Mouse (Mus musculus) kidney, adult 2 months (tissue): ENCODE data around the gene Slc23a2. TPM values are rescaled to one million over a fixed set of nuclear protein-coding genes. Genes with fewer than 3 reads are reported as not detected.

Source experiments
- DNase-seq: peaks from one replicate; pipeline ENCODE4 v3.0.0; 2021
- H3K27ac ChIP-seq: fragments of 200-500 bp; 2 replicates; pipeline ENCODE4 v1.5.1; 2012; ENCODE audit warnings: low read depth, low read length, control low read depth, inconsistent platforms; ENCODE audit not compliant: insufficient read depth
- H3K27me3 ChIP-seq: fragments of 200-500 bp; replicated peaks from 2 replicates; pipeline ENCODE4 v1.6.1; 2012; ENCODE audit warnings: mild to moderate bottlenecking, moderate library complexity, low read length, inconsistent platforms; ENCODE audit not compliant: control insufficient read depth, insufficient read depth
- H3K36me3 ChIP-seq: fragments of 200-500 bp; 2 replicates; pipeline ENCODE4 v1.6.1; 2012; ENCODE audit warnings: mild to moderate bottlenecking, moderate library complexity, low read length, inconsistent platforms; ENCODE audit not compliant: control insufficient read depth, insufficient read depth
- H3K4me1 ChIP-seq: fragments of 200-500 bp; 2 replicates; pipeline ENCODE4 v1.6.1; 2011; ENCODE audit warnings: low read length; ENCODE audit not compliant: control insufficient read depth, insufficient read depth
- H3K4me3 ChIP-seq: fragments of 200-500 bp; 2 replicates; pipeline ENCODE4 v1.5.1; 2011; ENCODE audit warnings: mild to moderate bottlenecking, low read depth, low read length, control low read depth; ENCODE audit not compliant: insufficient read depth
- CTCF ChIP-seq: fragments of 200-500 bp; conservative IDR thresholded peaks from 2 replicates; pipeline ENCODE4 v1.5.1; 2011; ENCODE audit warnings: low read depth, mild to moderate bottlenecking, control low read depth, low read length, moderate library complexity, mixed read lengths; ENCODE audit not compliant: insufficient read depth, insufficient read length
- POLR2A ChIP-seq: fragments of 200-500 bp; IDR thresholded peaks from one replicate; pipeline ENCODE4 v1.6.1; 2011; ENCODE audit warnings: low read depth, low read length, control low read depth
- WGBS: fragments of 180-500 bp; shearing (Covaris S2); methylation state at CpG from one replicate; pipeline ENCODE4 v1.1.7; 2018; 5-methylcytosine and 5-hydroxymethylcytosine counted together
- polyA plus RNA-seq: library from polyadenylated mRNA; depleted of rRNA; stranded (reverse); fragments of >200 nt; gene quantifications from 2 replicates; pipeline ENCODE4 v1.2.3, GENCODE M21; 2012

Slc23a2 gene
- polyA plus RNA-seq, 1 experiment: 15.3 TPM

DNA sequence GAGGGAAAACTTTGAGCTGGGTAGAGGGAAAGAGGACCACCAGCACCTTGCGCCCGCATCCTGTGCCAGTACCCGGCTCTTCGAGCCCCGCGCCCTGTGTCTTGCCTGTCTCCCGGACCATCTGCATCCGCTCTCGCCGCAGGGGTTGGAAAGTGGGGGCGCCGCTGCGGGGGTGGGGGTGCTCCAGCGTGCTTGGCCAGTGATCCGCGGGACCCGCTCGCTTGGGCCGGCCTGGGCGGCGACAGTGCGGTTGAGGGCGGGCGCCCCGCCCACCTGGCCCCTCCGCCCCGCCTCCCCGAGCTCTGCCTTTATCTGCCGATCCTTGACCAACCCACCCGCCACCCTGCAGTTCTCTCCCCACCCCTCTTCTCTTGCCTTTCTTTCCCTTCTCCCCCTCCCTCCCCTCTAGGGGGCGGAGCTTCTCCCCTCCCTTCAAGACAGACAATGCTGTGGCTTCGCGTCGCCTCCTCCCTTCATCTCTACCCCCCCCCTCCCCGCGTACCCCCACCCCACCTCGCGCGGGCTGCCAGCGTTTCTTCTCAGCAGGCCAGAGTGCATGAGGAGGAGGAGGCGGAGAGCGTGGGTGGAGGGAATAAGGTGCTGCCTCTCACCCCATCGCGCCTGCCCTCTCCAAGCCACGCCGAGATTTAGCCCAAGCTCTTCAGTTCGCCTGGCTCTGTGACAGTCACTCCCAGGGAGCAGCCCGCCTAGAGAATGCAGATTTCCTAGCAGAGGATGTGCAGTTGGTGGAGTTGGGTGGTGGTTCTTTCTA lies 115.1 kb downstream of the Slc23a2 start, which contains the start of gene Rassf2:
Gene Rassf2, minus strand, starts transcription at position 613 of the 772 bp plus-strand sequence.
- H3K4me3 ChIP-seq: peak within 1 kb of the TSS; percentile 61
- no peaks in the 10 kb centered on the region for H3K36me3 ChIP-seq
- TF ChIP-seq CTCF: no peak
- no peak for TF ChIP-seq POLR2A
- H3K4me1 ChIP-seq: peaks cover 16% of the 10 kb centered on the region
- H3K27me3 ChIP-seq: no peaks in the 10 kb centered on the region
- WGBS: 2% methylated on average over 41 of the region's 48 CpGs
- DNase-seq: peak; percentile 72
- H3K27ac ChIP-seq: no peak within 1 kb of the TSS

DNA sequence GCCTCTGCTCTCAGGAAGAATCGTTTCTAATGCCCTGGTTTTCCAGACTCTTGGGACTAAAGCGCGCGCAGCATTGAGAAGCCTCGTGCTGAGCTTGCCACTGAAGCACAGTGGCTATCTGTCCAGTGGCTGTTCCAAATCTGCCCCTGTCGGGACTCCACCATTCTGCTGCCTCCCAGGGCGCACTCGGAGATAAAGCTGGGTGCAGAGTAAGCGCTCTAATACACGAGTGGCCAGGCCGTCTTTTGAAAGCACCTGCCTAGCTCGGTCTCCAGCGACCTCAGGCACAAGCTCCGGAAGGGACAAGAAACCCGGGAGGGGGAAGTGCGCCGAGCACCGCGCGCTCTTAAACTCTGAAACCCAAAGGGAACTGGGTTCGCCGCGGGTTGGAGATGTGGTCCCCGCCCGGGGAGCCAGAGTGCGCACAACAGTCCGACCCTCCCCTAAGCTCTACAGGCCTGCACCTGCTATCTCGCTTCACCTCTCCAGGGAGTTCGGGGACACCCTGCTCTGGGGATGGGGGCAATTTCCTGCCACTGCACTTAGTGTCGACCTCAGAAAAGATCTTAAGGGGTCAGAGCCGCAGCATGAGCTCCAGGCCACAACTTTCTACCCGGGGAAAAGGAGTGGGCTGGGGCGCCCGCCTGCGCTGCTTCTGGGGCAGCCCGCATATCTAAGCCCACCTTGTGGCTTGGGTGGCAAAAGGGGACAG lies 115.9 kb downstream of the Slc23a2 start:
- peak; percentile 35 for DNase-seq
- 2% methylated on average over 36 of the region's 36 CpGs for WGBS

DNA sequence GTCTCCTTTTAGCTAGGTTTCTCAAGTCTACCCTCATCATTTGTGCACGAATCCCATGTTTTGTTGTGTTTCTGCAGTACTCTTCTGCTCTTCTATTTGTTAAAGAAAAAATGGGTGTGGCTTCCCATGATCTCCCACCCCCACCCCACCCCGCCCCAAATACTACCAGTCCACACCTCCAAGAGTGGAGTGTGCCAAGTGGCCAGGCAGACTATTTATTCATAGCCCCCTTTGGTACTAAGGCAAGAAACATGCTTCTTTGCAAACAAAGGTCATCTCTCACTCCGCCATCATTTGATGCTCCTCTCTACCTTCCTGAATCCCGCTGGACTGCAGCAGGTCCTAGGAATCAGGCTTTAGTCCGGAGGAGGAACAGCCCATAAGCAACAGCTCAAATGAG lies 116.8 kb downstream of the Slc23a2 start:
- Histone ChIP-seq H3K27me3 (no peaks in the 10 kb centered on the region), H3K4me3 (no peak overlapping the region), H3K36me3 (no peaks in the 10 kb centered on the region), H3K4me1 (peaks cover 16% of the 10 kb centered on the region), H3K27ac (no peak overlapping the region)
- WGBS: 67% methylated on average over 5 of the region's 5 CpGs
- DNase-seq: no peak
- TF ChIP-seq POLR2A (no peak), CTCF (no peak)

More for the DNA sequence above, 115.9 kb downstream of the Slc23a2 start:
- H3K27ac ChIP-seq: no peak overlapping the region
- TF ChIP-seq CTCF: no peak
- no peak for TF ChIP-seq POLR2A
- no peaks in the 10 kb centered on the region for H3K27me3 ChIP-seq
- H3K4me3 ChIP-seq: peak overlapping the region; percentile 61
- peaks cover 16% of the 10 kb centered on the region for H3K4me1 ChIP-seq
- H3K36me3 ChIP-seq: no peaks in the 10 kb centered on the region

DNA sequence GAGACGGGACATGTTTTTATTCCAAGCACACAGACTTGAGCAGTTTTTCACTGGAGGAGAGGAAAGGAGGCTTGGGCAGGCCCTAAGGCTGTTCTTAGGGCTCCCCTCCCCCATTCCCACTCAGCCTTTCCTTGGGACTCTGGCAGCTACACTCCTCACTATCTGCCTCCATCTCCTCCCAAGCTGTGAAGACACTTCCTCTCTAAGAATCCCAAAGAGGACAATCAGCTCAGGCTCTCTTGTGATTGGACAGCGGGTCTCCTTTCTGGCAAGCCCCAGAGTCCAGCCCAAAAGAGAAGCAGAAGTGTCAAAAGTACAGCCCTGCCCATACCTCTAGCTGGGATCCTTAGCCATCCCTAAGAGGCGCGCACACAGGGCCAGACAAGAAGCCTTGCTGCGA lies 117.5 kb downstream of the Slc23a2 start:
- Histone ChIP-seq H3K27ac (no peak overlapping the region), H3K4me3 (no peak overlapping the region), H3K36me3 (no peaks in the 10 kb centered on the region), H3K4me1 (peaks cover 16% of the 10 kb centered on the region), H3K27me3 (no peaks in the 10 kb centered on the region)
- TF ChIP-seq CTCF (no peak), POLR2A (no peak)
- WGBS: 86% methylated on average over 5 of the region's 5 CpGs
- no peak for DNase-seq

DNA sequence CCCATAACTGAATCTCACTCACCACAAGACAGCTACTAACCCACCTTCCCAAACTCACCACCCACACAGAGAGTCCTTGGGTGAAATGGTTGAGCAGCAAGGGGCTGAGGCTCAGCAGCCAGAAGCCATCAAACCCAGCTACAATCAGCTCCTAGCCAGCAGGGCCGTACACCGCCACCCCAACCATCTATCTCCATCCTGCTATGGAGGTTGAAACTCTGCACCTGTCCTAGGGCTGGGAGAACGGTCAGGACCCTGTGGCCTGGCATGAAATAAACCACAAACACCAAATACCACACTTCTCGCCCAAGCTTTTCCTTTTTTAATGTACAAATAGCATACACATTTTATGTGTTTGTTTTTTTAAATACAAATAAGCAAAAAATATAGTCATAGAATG lies 120.9 kb downstream of the Slc23a2 start:
- Histone ChIP-seq H3K27ac (no peak overlapping the region), H3K4me3 (no peak overlapping the region), H3K27me3 (no peaks in the 10 kb centered on the region), H3K4me1 (no peaks in the 10 kb centered on the region), H3K36me3 (no peaks in the 10 kb centered on the region)
- 85% methylated on average over 4 of the region's 4 CpGs for WGBS
- DNase-seq: no peak
- TF ChIP-seq CTCF (no peak), POLR2A (no peak)

DNA sequence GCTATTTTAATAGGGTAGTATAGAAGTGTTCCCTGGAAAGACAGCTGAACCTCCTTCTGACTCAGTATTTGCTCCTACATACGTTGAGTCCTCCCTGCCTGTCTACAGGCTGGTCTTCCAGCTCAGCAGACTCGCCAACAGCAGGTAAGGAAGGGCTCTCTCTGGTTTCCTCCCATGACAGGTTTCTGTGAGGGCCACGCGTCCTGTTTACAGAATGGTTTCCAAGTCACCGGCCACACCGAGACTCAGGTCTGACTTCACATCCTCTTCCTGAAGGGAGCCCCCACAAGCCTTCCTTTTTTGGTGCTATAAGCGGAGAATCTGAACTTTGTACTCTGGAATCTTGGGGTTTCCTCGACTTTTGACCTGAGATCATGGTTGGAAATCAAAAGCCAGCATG lies 122.3 kb downstream of the Slc23a2 start:
- H3K4me1 ChIP-seq: no peaks in the 10 kb centered on the region
- no peak overlapping the region for H3K27ac ChIP-seq
- DNase-seq: no peak

DNA sequence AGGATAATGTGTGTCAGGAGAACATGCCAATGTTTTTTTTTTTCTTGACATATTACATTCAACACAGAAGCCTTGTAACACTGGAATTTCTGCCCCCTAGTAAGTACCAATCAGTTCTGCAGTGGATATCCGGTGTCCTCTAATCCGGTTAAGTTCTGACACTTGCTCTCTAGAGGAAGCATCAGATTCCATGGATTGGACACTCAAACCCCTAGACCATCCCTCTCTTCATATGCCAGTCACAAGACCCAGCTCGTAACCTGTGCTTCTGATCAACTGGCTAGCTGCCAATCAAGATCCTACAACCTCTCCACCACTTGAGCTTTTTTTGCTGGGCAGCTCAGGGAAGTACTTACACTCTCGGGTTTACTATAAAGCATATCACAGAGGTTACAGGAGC lies 123.3 kb downstream of the Slc23a2 start:
- H3K27me3 ChIP-seq: no peaks in the 10 kb centered on the region
- H3K4me3 ChIP-seq: no peak overlapping the region
- DNase-seq: no peak
- TF ChIP-seq POLR2A (no peak), CTCF (no peak)
- no peak overlapping the region for H3K27ac ChIP-seq
- H3K4me1 ChIP-seq: no peaks in the 10 kb centered on the region
- WGBS: 83% methylated on average over 4 of the region's 4 CpGs
- H3K36me3 ChIP-seq: no peaks in the 10 kb centered on the region

More for the DNA sequence above, 122.3 kb downstream of the Slc23a2 start:
- Histone ChIP-seq H3K27me3 (no peaks in the 10 kb centered on the region), H3K36me3 (no peaks in the 10 kb centered on the region), H3K4me3 (no peak overlapping the region)
- 73% methylated on average over 8 of the region's 8 CpGs for WGBS
- TF ChIP-seq POLR2A (no peak), CTCF (no peak)
